Mouse (Mus musculus) WW6 (cell line): ENCODE measurements around the gene Josd2.

Experiments used
- DNase-seq: peaks from one replicate; pipeline ENCODE4 v3.0.0-alpha.2; 2013; ENCODE audit warnings: low read depth, low spot score

Gene Josd2

GRCm38 (mm10) chr7:44500046-44500445, 32.3 kb downstream of the Josd2 start:
- DNase-seq = no peak

- DNase-seq = peak; percentile 46
Measured at GRCm38 (mm10) chr7:44501563-44502115, 33.9 kb downstream of the Josd2 start.

- no peak for DNase-seq
Measured at GRCm38 (mm10) chr7:44507491-44507890, 39.7 kb downstream of the Josd2 start.

- peak; percentile 52 for DNase-seq
Measured at GRCm38 (mm10) chr7:44519240-44519913, 51.6 kb downstream of the Josd2 start.

GRCm38 (mm10) chr7:44520990-44521389, 53.2 kb downstream of the Josd2 start:
- DNase-seq = no peak
